Mouse (Mus musculus): ENCODE data around the gene Bcl2. TPM values are rescaled to one million over a fixed set of nuclear protein-coding genes. Genes with fewer than 3 reads are reported as not detected.
A peak's percentile ranks its signal among the peaks of the same experiment; 100 is the strongest.
"Not testable (repeated sequence)": the region's sequence is repeated elsewhere in the genome, so short reads cannot be mapped to it uniquely, and the experiment has no call there.

Gene Bcl2
- polyA plus RNA-seq, 1 experiment from 2014 or later: 20.3 TPM

GRCm38 (mm10) chr1:106739810-106740209 lies 25.7 kb upstream of the Bcl2 start:
- 90% methylated on average over 5 of the region's 5 CpGs for WGBS

GRCm38 (mm10) chr1:106738092-106738491 lies 24.0 kb upstream of the Bcl2 start:
- no peaks in the 10 kb centered on the region for H3K4me1 ChIP-seq
- no peaks in the 10 kb centered on the region for H3K9me3 ChIP-seq
- ATAC-seq (ENCODE audit: insufficient number of reproducible peaks, low FRiP score, low TSS enrichment, low read depth): no peak
- H3K4me3 ChIP-seq: no peak overlapping the region
- peaks cover 46% of the 10 kb centered on the region for H3K36me3 ChIP-seq
- no peak overlapping the region for H3K4me2 ChIP-seq
- no peaks in the 10 kb centered on the region for H3K27me3 ChIP-seq
- H3K9ac ChIP-seq: no peak overlapping the region
- no peak overlapping the region for H3K27ac ChIP-seq
- WGBS: 87% methylated on average over 3 of the region's 3 CpGs

More at GRCm38 (mm10) chr1:106739810-106740209, 25.7 kb upstream of the Bcl2 start:
- Histone ChIP-seq H3K4me2 (no peak overlapping the region), H3K36me3 (peaks cover 35% of the 10 kb centered on the region), H3K27me3 (no peaks in the 10 kb centered on the region), H3K4me3 (no peak overlapping the region), H3K4me1 (no peaks in the 10 kb centered on the region), H3K9ac (no peak overlapping the region), H3K9me3 (no peaks in the 10 kb centered on the region), H3K27ac (no peak overlapping the region)
- ATAC-seq (ENCODE audit: insufficient number of reproducible peaks, low FRiP score, low TSS enrichment, low read depth): no peak

GRCm38 (mm10) chr1:106736211-106736610 lies 22.1 kb upstream of the Bcl2 start:
- ATAC-seq (ENCODE audit: insufficient number of reproducible peaks, low FRiP score, low TSS enrichment, low read depth): no peak
- Histone ChIP-seq H3K4me1 (no peaks in the 10 kb centered on the region), H3K27me3 (no peaks in the 10 kb centered on the region), H3K4me2 (no peak overlapping the region), H3K9me3 (no peaks in the 10 kb centered on the region), H3K4me3 (no peak overlapping the region), H3K36me3 (peaks cover 39% of the 10 kb centered on the region), H3K27ac (no peak overlapping the region), H3K9ac (no peak overlapping the region)
- 96% methylated on average over 8 of the region's 8 CpGs for WGBS

GRCm38 (mm10) chr1:106735586-106735985 lies 21.5 kb upstream of the Bcl2 start:
- Histone ChIP-seq H3K4me1 (no peaks in the 10 kb centered on the region), H3K27me3 (no peaks in the 10 kb centered on the region), H3K27ac (no peak overlapping the region), H3K36me3 (peaks cover 39% of the 10 kb centered on the region), H3K9ac (no peak overlapping the region), H3K4me3 (no peak overlapping the region), H3K4me2 (no peak overlapping the region), H3K9me3 (no peaks in the 10 kb centered on the region)
- 61% methylated on average over 2 of the region's 2 CpGs for WGBS
- no peak for ATAC-seq (ENCODE audit: insufficient number of reproducible peaks, low FRiP score, low TSS enrichment, low read depth)

- H3K36me3 ChIP-seq: peaks cover 6% of the 10 kb centered on the region; the same call in 1 of the 2 replicates
- 47% methylated on average over 5 of the region's 5 CpGs for WGBS
- H3K4me1 ChIP-seq: peaks cover 1% of the 10 kb centered on the region; the same call in 1 of the 2 replicates
- H3K4me3 ChIP-seq: no peak overlapping the region
- no peak overlapping the region for H3K9ac ChIP-seq
- H3K4me2 ChIP-seq: no peak overlapping the region
- H3K9me3 ChIP-seq: no peaks in the 10 kb centered on the region
- H3K27ac ChIP-seq: no peak overlapping the region
- no peak for ATAC-seq (ENCODE audit: insufficient number of reproducible peaks, low FRiP score, low TSS enrichment, low read depth)
- no peaks in the 10 kb centered on the region for H3K27me3 ChIP-seq
Measured at GRCm38 (mm10) chr1:106722061-106722460, 8.0 kb upstream of the Bcl2 start.

GRCm38 (mm10) chr1:106717736-106718135 lies 3.7 kb upstream of the Bcl2 start:
- H3K9ac ChIP-seq; H3K27ac ChIP-seq; H3K4me3 ChIP-seq; ATAC-seq (ENCODE audit: insufficient number of reproducible peaks, low FRiP score, low TSS enrichment, low read depth); H3K4me1 ChIP-seq; H3K27me3 ChIP-seq; H3K4me2 ChIP-seq; H3K9me3 ChIP-seq; H3K36me3 ChIP-seq: not testable (repeated sequence)
- 64% methylated on average over 7 of the region's 7 CpGs for WGBS

- WGBS: 28% methylated on average over 7 of the region's 7 CpGs
- H3K4me1 ChIP-seq: peaks cover 9% of the 10 kb centered on the region
- no peak overlapping the region for H3K4me2 ChIP-seq
- no peaks in the 10 kb centered on the region for H3K27me3 ChIP-seq
- no peaks in the 10 kb centered on the region for H3K9me3 ChIP-seq
- H3K27ac ChIP-seq: no peak overlapping the region
- no peak for ATAC-seq (ENCODE audit: insufficient number of reproducible peaks, low FRiP score, low TSS enrichment, low read depth)
- H3K4me3 ChIP-seq: no peak overlapping the region
- H3K9ac ChIP-seq: no peak overlapping the region
- no peaks in the 10 kb centered on the region for H3K36me3 ChIP-seq
Measured at GRCm38 (mm10) chr1:106717071-106717601, 3.1 kb upstream of the Bcl2 start.

- no peak for ATAC-seq (ENCODE audit: insufficient number of reproducible peaks, low FRiP score, low TSS enrichment, low read depth)
- H3K9ac ChIP-seq: no peak overlapping the region
- H3K27ac ChIP-seq: no peak overlapping the region
- H3K4me1 ChIP-seq: peaks cover 12% of the 10 kb centered on the region
- H3K4me2 ChIP-seq: no peak overlapping the region
- WGBS: 82% methylated on average over 3 of the region's 3 CpGs
- no peak overlapping the region for H3K4me3 ChIP-seq
- no peaks in the 10 kb centered on the region for H3K27me3 ChIP-seq
- H3K9me3 ChIP-seq: no peaks in the 10 kb centered on the region
- no peaks in the 10 kb centered on the region for H3K36me3 ChIP-seq
Measured at GRCm38 (mm10) chr1:106716141-106716540, 2.1 kb upstream of the Bcl2 start.

GRCm38 (mm10) chr1:106715111-106716083 lies 1.3 kb upstream of the Bcl2 start:
- Histone ChIP-seq H3K36me3 (no peaks in the 10 kb centered on the region), H3K9ac (no peak overlapping the region), H3K9me3 (no peaks in the 10 kb centered on the region), H3K4me2 (no peak overlapping the region), H3K4me3 (no peak overlapping the region), H3K27me3 (no peaks in the 10 kb centered on the region), H3K27ac (no peak overlapping the region), H3K4me1 (peaks cover 12% of the 10 kb centered on the region)
- ATAC-seq (ENCODE audit: insufficient number of reproducible peaks, low FRiP score, low TSS enrichment, low read depth): no peak
- WGBS: 89% methylated on average over 13 of the region's 13 CpGs

- no peaks in the 10 kb centered on the region for H3K9me3 ChIP-seq
- no peaks in the 10 kb centered on the region for H3K36me3 ChIP-seq
- peak overlapping the region; percentile 86 for H3K4me2 ChIP-seq
- peak overlapping the region; percentile 95 for H3K27ac ChIP-seq
- no peak for ATAC-seq (ENCODE audit: insufficient number of reproducible peaks, low FRiP score, low TSS enrichment, low read depth)
- H3K27me3 ChIP-seq: no peaks in the 10 kb centered on the region
- peak overlapping the region; percentile 77 for H3K4me3 ChIP-seq
- peak overlapping the region; percentile 78 for H3K9ac ChIP-seq
- 3% methylated on average over 21 of the region's 21 CpGs for WGBS
- peaks cover 12% of the 10 kb centered on the region for H3K4me1 ChIP-seq
Measured at GRCm38 (mm10) chr1:106714530-106714981, 482 bp upstream of the Bcl2 start.

- no peaks in the 10 kb centered on the region for H3K9me3 ChIP-seq
- H3K27ac ChIP-seq: peak overlapping the region; percentile 17; the same call in 1 of the 2 replicates
- H3K4me3 ChIP-seq: peak overlapping the region; percentile 77
- H3K4me2 ChIP-seq: peak overlapping the region; percentile 86
- peak overlapping the region; percentile 59 for H3K9ac ChIP-seq
- H3K27me3 ChIP-seq: no peaks in the 10 kb centered on the region
- no peaks in the 10 kb centered on the region for H3K36me3 ChIP-seq
- peaks cover 14% of the 10 kb centered on the region for H3K4me1 ChIP-seq
- 8% methylated on average over 22 of the region's 22 CpGs for WGBS
- no peak for ATAC-seq (ENCODE audit: insufficient number of reproducible peaks, low FRiP score, low TSS enrichment, low read depth)
Measured at GRCm38 (mm10) chr1:106712330-106712729, 1.7 kb downstream of the Bcl2 start.

All from limb, embryonic 15.5 days (tissue).